Mouse (Mus musculus): ENCODE data around the gene Arl4a. TPM values are rescaled to one million over a fixed set of nuclear protein-coding genes. Genes with fewer than 3 reads are reported as not detected.

The Arl4a gene
- polyA plus RNA-seq, 1 experiment from 2014 or later, result 89.2 TPM

- ATAC-seq (ENCODE audit: low FRiP score, low read depth), result no peak
- H3K36me3 ChIP-seq, result 0 out of 2 replicates have a peak, but pooled peaks cover 3% of the 10 kb centered on the region
These were observed 8.6 kb downstream of the Arl4a start for GRCm38 (mm10) chr12:40029201-40029600.

GRCm38 (mm10) chr12:40027846-40028245, 10.0 kb downstream of the Arl4a start:
- no peak for ATAC-seq (ENCODE audit: low FRiP score, low read depth)
- Histone ChIP-seq H3K27me3 (no peaks in the 10 kb centered on the region), H3K9me3 (0 out of 2 replicates have a peak, but pooled peaks cover 3% of the 10 kb centered on the region), H3K9ac (replicated peaks) (no peak overlapping the region), H3K36me3 (0 out of 2 replicates have a peak, but pooled peaks cover 3% of the 10 kb centered on the region), H3K4me3 (no peak overlapping the region), H3K4me1 (no peaks in the 10 kb centered on the region), H3K27ac (replicated peaks) (no peak overlapping the region), H3K4me2 (replicated peaks) (no peak overlapping the region)
- WGBS, result 96% methylated on average over 3 of the region's 3 CpGs

More at GRCm38 (mm10) chr12:40029201-40029600, 8.6 kb downstream of the Arl4a start:
- Histone ChIP-seq H3K27ac (replicated peaks) (no peak overlapping the region), H3K9me3 (0 out of 2 replicates have a peak, but pooled peaks cover 3% of the 10 kb centered on the region), H3K4me2 (replicated peaks) (no peak overlapping the region), H3K9ac (replicated peaks) (no peak overlapping the region), H3K27me3 (no peaks in the 10 kb centered on the region), H3K4me3 (no peak overlapping the region), H3K4me1 (no peaks in the 10 kb centered on the region; the same call in 1 of the 2 replicates)
- 83% methylated on average over 4 of the region's 4 CpGs for WGBS

- H3K27me3 ChIP-seq, result no peaks in the 10 kb centered on the region
- no peaks in the 10 kb centered on the region for H3K36me3 ChIP-seq
- no peak for ATAC-seq (ENCODE audit: low FRiP score, low read depth)
- no peak overlapping the region for H3K4me2 ChIP-seq (replicated peaks)
- H3K9ac ChIP-seq (replicated peaks), result no peak overlapping the region
- H3K4me3 ChIP-seq, result no peak overlapping the region
- WGBS, result 92% methylated on average over 3 of the region's 3 CpGs
- H3K4me1 ChIP-seq, result no peaks in the 10 kb centered on the region
- H3K27ac ChIP-seq (replicated peaks), result no peak overlapping the region
- 0 out of 2 replicates have a peak, but pooled peaks cover 3% of the 10 kb centered on the region for H3K9me3 ChIP-seq
These were observed 10.4 kb downstream of the Arl4a start for GRCm38 (mm10) chr12:40027444-40027843.

- no peaks in the 10 kb centered on the region for H3K9me3 ChIP-seq
- H3K4me1 ChIP-seq, result no peaks in the 10 kb centered on the region
- H3K4me3 ChIP-seq, result no peak overlapping the region
- H3K36me3 ChIP-seq, result no peaks in the 10 kb centered on the region
- H3K4me2 ChIP-seq (replicated peaks), result no peak overlapping the region
- no peaks in the 10 kb centered on the region for H3K27me3 ChIP-seq
- WGBS, result 88% methylated on average over 2 of the region's 2 CpGs
- H3K27ac ChIP-seq (replicated peaks), result no peak overlapping the region
- H3K9ac ChIP-seq (replicated peaks), result no peak overlapping the region
- no peak for ATAC-seq (ENCODE audit: low FRiP score, low read depth)
These were observed 13.9 kb downstream of the Arl4a start for GRCm38 (mm10) chr12:40023918-40024317.

- Histone ChIP-seq H3K27me3 (no peaks in the 10 kb centered on the region), H3K9me3 (no peaks in the 10 kb centered on the region), H3K4me2 (replicated peaks) (no peak overlapping the region), H3K27ac (replicated peaks) (no peak overlapping the region), H3K9ac (replicated peaks) (no peak overlapping the region), H3K36me3 (no peaks in the 10 kb centered on the region), H3K4me3 (no peak overlapping the region), H3K4me1 (no peaks in the 10 kb centered on the region)
- WGBS, result 88% methylated on average over 3 of the region's 3 CpGs
- no peak for ATAC-seq (ENCODE audit: low FRiP score, low read depth)
These were observed 14.7 kb downstream of the Arl4a start for GRCm38 (mm10) chr12:40023014-40023642.

- no peak overlapping the region for H3K4me3 ChIP-seq
- no peak for ATAC-seq (ENCODE audit: low FRiP score, low read depth)
- no peaks in the 10 kb centered on the region for H3K36me3 ChIP-seq
- H3K4me1 ChIP-seq, result no peaks in the 10 kb centered on the region
- no peaks in the 10 kb centered on the region for H3K9me3 ChIP-seq
- 83% methylated on average over 3 of the region's 3 CpGs for WGBS
- no peaks in the 10 kb centered on the region for H3K27me3 ChIP-seq
- H3K27ac ChIP-seq (replicated peaks), result no peak overlapping the region
- no peak overlapping the region for H3K4me2 ChIP-seq (replicated peaks)
- no peak overlapping the region for H3K9ac ChIP-seq (replicated peaks)
These were observed 15.5 kb downstream of the Arl4a start for GRCm38 (mm10) chr12:40022344-40022743.

GRCm38 (mm10) chr12:40017955-40018505, 19.8 kb downstream of the Arl4a start:
- Histone ChIP-seq H3K36me3 (no peaks in the 10 kb centered on the region), H3K4me3 (no peak overlapping the region), H3K27me3 (no peaks in the 10 kb centered on the region), H3K4me1 (peaks cover 7% of the 10 kb centered on the region), H3K9ac (replicated peaks) (no peak overlapping the region), H3K4me2 (replicated peaks) (no peak overlapping the region), H3K9me3 (no peaks in the 10 kb centered on the region), H3K27ac (replicated peaks) (no peak overlapping the region)
- 84% methylated on average over 6 of the region's 6 CpGs for WGBS
- no peak for ATAC-seq (ENCODE audit: low FRiP score, low read depth)

- Histone ChIP-seq H3K4me2 (replicated peaks) (peak overlapping the region; percentile 38), H3K9ac (replicated peaks) (0 out of 2 replicates have a peak overlapping the region, but pooled peaks have one; percentile 20), H3K9me3 (no peaks in the 10 kb centered on the region), H3K36me3 (no peaks in the 10 kb centered on the region), H3K27me3 (no peaks in the 10 kb centered on the region), H3K4me1 (peaks cover 7% of the 10 kb centered on the region), H3K4me3 (peak overlapping the region; percentile 10; the same call in 1 of the 2 replicates), H3K27ac (replicated peaks) (no peak overlapping the region)
- WGBS, result 48% methylated on average over 19 of the region's 19 CpGs
- ATAC-seq (ENCODE audit: low FRiP score, low read depth), result no peak
These were observed 21.0 kb downstream of the Arl4a start for GRCm38 (mm10) chr12:40016648-40017460.

- Histone ChIP-seq H3K4me2 (replicated peaks) (no peak overlapping the region), H3K9me3 (no peaks in the 10 kb centered on the region), H3K4me1 (peaks cover 7% of the 10 kb centered on the region), H3K36me3 (no peaks in the 10 kb centered on the region), H3K27me3 (no peaks in the 10 kb centered on the region), H3K27ac (replicated peaks) (no peak overlapping the region), H3K4me3 (no peak overlapping the region), H3K9ac (replicated peaks) (no peak overlapping the region)
- 73% methylated on average over 9 of the region's 9 CpGs for WGBS
- no peak for ATAC-seq (ENCODE audit: low FRiP score, low read depth)
These were observed 21.8 kb downstream of the Arl4a start for GRCm38 (mm10) chr12:40016068-40016467.

- Histone ChIP-seq H3K9ac (replicated peaks) (no peak overlapping the region), H3K4me1 (no peaks in the 10 kb centered on the region), H3K9me3 (no peaks in the 10 kb centered on the region), H3K36me3 (no peaks in the 10 kb centered on the region), H3K4me3 (no peak overlapping the region), H3K27me3 (no peaks in the 10 kb centered on the region), H3K4me2 (replicated peaks) (no peak overlapping the region), H3K27ac (replicated peaks) (no peak overlapping the region)
- 62% methylated on average over 2 of the region's 2 CpGs for WGBS
- no peak for ATAC-seq (ENCODE audit: low FRiP score, low read depth)
These were observed 28.0 kb downstream of the Arl4a start for GRCm38 (mm10) chr12:40009866-40010265.

- H3K9ac ChIP-seq (replicated peaks), result no peak overlapping the region
- H3K4me3 ChIP-seq, result no peak overlapping the region
- 68% methylated on average over 3 of the region's 3 CpGs for WGBS
- H3K4me2 ChIP-seq (replicated peaks), result no peak overlapping the region
- H3K4me1 ChIP-seq, result no peaks in the 10 kb centered on the region
- no peaks in the 10 kb centered on the region for H3K9me3 ChIP-seq
- ATAC-seq (ENCODE audit: low FRiP score, low read depth), result no peak
- H3K27me3 ChIP-seq, result no peaks in the 10 kb centered on the region
- H3K36me3 ChIP-seq, result no peaks in the 10 kb centered on the region
- no peak overlapping the region for H3K27ac ChIP-seq (replicated peaks)
These were observed 29.4 kb downstream of the Arl4a start for GRCm38 (mm10) chr12:40008459-40008858.

GRCm38 (mm10) chr12:40004766-40005165, 33.1 kb downstream of the Arl4a start:
- Histone ChIP-seq H3K4me1 (no peaks in the 10 kb centered on the region), H3K4me2 (replicated peaks) (no peak overlapping the region), H3K9ac (replicated peaks) (no peak overlapping the region), H3K36me3 (no peaks in the 10 kb centered on the region), H3K27ac (replicated peaks) (no peak overlapping the region), H3K27me3 (no peaks in the 10 kb centered on the region; the same call in 1 of the 2 replicates), H3K4me3 (no peak overlapping the region), H3K9me3 (no peaks in the 10 kb centered on the region)
- ATAC-seq (ENCODE audit: low FRiP score, low read depth), result no peak
- 87% methylated on average over 2 of the region's 2 CpGs for WGBS

All from midbrain, embryonic 12.5 days (tissue).